Mouse (Mus musculus): Measurements from ENCODE around the gene Gm10577. TPM values are rescaled to one million over a fixed set of nuclear protein-coding genes. Genes with fewer than 3 reads are reported as not detected.

The Gm10577 gene
- total RNA-seq (2021): not detected
- long read RNA-seq: 0 reads

DNA sequence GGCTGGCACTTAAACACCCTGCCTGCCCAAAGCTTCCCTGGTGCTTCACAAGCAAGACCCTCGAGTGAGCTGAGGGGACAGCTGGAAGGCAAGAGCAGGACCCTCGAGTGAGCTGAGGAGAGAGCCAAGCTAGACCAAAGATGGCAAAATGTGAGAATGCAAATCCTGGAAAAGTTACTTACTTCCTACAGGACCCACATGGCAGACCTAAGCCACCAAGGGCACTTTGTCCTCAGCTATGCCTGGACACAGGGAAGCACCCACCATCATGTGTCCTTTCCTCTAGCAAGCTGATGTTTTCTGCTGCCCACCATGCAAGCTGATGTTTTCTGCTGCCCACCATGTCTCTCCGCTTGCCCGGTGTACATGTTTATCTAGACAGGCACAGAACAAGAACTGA, at the start of gene Gm10577:
Gene Gm10577, minus strand, starts transcription at position 101 of the 400 bp plus-strand sequence.
- no peak for DNase-seq (ENCODE audit: low spot score in 2 of 2)

DNA sequence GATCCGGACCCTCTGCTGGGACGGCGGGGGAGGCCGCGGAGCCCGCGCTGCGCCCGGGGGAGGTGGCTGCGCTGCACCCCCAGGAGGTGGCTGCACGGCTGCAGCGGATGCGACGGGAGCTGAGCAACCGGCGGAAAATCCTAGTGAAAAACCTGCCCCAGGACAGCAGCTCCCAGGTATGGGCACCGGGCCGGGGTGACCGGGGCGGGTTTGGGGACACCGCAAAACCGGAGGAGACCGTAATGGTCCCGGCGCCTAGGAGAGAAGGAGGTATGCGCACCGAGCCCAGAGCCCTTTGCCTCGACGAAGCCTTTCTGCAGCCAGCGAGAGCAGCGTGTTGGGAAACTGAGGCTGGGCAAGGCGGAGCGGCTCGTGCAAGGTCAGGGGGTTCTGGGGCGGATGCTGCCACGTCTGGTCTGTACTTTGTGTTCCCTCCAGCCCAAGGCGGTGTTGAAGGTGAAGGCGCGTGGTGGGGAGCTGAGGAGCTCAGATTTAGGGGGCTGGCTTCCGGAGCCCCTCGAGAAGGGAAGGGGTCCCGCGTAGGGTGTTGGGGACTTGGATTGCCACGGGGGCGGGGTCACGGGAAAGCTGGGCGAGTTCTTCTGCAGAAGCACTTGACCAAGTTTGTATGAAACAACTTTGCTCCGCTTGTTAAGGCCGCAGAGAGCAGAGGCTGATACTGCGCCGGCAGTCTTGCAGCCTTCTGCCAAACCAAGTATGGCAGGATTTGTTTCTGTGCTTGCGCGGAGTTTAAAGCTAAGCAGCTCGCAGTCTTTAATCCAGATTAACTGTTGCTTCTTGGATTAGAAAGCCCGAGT, 48.9 kb upstream of the Gm10577 start:
- peak; percentile 21 to 44 for DNase-seq (ENCODE audit: low spot score in 2 of 2)

DNA sequence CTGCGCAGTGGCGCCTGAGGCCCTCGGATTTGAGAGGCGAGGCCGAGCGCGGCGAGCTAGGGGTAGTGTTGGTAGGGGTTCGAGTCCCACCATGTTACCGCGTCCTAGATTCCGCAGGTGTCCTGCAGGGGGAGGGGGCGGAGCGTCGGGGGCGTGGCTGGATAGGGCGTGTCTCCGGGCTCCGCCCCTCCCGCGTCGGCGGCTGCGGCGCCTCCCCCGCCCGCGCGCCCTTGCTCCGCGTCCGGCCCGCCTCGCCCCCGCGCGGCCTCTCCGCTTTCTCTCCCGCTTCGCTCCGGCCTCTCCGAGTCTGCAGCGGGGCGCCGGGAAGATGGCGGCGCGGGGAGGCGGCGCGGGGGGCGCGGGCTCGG, 48.3 kb upstream of the Gm10577 start, which contains the start of gene Raver2:
Gene Raver2, plus strand, starts transcription at position 198 of the 368 bp plus-strand sequence.
- DNase-seq (ENCODE audit: low spot score in 2 of 2): peak; percentile 44 to 63

DNA sequence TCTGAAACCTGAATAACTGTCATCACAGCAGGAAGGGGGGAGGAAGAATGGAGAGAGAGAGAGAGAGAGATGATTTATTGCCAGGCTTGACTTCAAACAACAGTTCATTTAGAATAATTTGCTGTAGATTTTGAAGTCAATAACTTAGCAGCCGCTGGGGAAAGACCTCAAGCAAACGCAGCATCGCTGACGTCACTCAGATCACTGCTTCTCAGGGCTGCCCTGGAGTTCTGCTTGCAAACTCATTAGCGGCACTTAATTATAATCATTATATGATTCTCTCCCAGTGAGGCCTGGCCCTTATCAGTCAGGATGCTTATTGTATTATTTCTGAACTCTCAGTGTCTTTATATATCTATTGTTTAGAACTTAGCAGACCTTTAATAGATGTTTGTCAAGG, 45.9 kb upstream of the Gm10577 start:
- no peak for DNase-seq (ENCODE audit: low spot score in 2 of 2)

DNA sequence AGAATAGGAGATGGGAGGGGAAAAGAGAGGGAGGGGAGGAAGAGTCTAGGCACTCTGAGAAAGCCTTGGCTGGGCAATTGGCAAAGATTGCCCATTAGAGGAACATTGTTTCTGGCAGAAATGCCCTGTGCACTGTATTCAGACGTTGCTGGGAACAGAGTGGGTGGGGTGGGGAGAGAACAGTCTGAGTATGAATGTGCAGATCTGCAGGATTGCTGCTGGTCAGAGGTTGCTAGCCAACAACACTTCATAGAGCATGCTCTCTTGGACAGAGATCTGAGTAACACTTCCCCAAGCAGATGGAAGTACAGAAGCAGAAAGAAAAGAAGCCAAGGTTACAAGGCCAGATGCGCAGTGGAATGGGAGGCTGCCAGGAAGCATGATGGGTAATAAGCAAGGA, 41.6 kb upstream of the Gm10577 start:
- no peak for DNase-seq (ENCODE audit: low spot score in 2 of 2)

DNA sequence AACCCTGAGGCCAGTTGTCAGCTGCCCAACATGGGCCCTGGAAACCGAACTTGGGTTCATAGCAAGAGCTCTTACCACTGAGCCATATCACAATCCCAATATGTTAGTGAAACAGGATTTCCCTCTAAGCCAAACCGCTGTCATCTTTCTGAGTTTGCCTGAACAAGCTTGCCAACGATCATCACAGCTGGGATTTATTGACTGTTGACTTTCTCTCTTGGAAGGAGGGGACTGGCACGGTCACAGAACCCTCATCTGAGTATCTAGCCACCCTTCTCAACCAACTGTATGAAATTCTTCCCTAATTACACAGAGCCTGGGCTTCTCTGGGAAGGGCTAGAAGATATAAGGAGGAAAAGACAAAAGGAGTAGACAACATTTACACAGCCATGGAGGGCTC, 26.1 kb upstream of the Gm10577 start:
- DNase-seq (ENCODE audit: low spot score in 2 of 2): no peak

DNA sequence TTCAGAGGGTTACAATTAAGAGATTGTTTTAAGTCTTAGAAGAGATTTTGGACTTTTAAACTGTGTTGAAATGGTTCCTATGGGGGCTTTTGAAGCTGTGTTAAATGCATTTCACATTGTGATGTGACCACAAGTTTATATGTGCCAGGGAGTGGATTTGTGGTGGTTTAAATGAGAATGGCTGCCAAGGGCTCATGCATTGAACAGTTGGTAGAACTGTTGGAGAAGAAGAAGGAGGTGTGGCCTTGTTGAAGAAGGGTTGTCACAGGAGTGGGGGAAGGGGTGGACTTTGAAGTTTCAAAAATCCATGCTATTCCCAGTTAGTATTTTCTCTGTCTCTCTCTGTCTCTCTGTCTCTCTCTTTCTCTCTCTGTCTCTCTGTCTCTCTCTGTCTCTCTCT, 23.7 kb upstream of the Gm10577 start:
- no peak for DNase-seq (ENCODE audit: low spot score in 2 of 2)

DNA sequence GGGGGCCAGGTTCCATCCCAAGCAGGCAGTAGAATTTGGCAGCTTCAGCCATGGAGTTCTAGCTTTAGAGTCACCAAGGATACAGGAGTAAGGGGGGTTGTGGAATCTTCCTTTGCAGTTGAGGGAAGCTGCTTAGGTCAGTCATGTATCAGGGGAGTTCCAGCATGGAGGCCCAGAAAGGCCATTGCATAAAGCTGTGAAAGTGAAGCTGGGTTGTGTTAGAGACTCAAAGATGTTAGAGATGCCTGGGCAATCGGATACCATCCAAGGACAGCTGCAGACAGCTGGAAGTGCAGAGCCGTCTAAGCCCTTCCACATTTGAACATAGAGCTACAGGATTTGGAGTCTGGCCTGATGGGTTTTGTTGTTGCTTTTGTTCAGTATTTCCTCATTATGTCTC, 23.2 kb upstream of the Gm10577 start:
- no peak for DNase-seq (ENCODE audit: low spot score in 2 of 2)

DNA sequence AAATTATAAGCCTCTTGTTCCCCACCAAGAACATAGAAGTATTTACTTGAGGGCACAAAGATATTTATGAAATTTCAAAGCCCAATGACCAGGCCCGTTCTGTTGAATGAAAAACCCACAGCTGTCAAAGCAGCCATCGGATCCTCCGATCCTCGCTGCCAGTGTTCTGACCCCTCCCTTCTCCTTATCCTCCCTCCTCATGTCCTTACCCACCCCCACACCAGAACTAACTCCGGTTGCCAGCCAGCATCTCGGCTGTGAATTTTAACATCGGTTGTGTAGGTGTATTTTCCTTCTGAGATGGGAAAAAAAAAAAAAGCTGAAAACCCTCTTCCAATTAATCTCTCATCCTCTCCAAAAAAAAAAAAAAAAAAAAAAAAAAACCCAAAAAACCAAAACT, 16.7 kb upstream of the Gm10577 start:
- DNase-seq (ENCODE audit: low spot score in 2 of 2): peak; percentile 55 to 64

DNA sequence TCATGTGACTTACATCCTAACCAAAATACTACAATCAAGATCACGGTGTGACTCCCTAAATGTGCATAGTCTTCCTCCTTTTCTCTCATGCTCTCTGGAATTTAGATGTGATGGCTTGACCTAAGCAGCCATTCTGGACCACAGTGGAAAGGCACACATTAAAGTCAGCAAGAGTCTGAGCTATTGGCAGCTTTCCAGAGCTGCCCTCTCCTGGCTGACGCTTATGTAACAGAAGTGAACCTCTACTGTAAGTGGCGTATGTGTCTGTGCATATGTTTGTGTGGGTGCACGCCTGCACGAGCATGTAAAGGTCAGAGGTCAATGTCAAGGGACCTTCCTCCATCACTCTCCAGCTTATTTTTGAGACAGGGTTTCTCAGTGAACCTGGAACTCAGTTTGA, 14.6 kb upstream of the Gm10577 start:
- DNase-seq (ENCODE audit: low spot score in 2 of 2): no peak

DNA sequence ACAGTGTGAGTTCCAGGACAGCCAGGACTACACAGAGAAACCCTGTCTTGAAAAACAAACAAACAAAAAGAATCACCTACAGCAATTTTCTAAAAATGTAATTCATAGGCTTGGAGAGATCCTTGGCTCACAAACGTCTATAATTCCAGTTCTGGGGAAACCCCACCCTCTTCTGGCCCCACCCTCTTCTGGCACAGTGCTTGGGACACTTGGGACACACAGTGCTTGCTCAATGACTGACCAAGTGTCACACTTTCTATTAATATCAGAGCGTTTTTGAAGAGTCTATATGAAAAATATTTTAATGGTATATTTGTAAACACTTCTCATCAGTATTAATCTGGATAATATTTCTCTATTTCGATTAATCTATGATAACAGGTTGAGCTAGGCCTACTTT, 12.6 kb upstream of the Gm10577 start:
- no peak for DNase-seq (ENCODE audit: low spot score in 2 of 2)

DNA sequence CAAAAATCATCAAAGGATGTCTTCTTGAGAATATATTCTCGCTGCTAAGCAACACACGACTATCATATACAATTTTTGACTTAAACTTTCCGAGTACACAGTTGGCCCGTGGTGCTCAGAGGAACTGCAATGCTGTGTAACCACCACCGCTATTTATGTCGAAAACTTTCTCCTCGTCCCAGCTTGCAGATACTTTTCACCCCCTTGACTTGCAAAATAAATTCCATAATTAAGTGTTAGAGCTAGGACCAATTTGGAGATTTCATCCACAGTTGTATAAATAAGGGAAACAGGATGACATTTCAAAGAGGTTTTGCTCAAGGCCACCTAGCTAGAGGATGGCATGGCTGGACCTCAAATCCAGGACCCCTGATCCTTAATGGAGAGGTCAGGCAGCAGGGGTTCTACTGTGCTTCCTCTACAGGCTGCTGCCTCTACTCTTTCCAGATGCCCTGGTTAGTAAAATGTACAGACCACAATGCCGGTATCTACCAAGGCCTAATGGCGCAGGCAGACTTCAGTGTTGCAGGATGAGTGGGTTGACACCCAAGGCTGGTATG, 7.4 kb upstream of the Gm10577 start:
- no peak for DNase-seq (ENCODE audit: low spot score in 2 of 2)

DNA sequence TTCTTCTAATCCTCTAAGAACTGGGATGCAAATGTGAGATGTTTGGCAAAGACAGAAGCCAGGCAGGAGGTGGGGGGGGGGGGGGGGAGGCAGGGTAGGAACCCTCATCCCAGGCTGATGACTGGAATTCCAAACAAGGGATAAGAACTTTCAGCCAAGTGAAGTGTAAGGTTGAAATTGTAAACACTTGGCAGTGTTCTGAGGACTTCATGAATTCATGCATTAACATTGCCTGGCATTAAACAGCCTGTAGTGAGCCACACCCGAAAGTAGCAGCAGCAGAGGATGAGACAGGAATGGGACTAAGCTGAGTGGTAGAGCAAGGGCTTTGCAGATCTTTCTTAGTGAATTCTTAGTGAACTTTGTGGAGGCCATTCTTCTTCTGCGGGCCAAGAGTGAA, 6.5 kb upstream of the Gm10577 start:
- peak in 1 of 2 experiments; percentile 41 for DNase-seq (ENCODE audit: low spot score in 2 of 2)

DNA sequence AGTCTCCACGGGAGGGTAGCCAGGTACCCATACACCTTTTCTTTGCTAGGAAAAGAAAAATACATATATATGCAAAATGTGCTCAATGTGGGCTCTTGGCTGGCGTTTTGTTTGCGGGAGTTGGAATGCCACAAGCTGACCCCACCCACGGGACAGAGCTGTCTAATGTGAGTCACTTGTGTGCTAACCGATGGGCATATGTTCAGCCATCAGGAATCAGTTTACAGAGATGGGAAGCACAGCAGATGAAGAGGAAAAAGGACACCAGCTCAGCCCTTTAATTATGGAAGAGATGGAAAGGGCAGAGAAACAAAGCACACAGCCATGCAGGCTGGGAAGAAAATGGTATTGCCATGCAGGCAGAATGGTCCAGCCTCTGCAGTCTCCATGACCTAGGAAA, 6.1 kb upstream of the Gm10577 start:
- peak; percentile 75 to 81 for DNase-seq (ENCODE audit: low spot score in 2 of 2)

DNA sequence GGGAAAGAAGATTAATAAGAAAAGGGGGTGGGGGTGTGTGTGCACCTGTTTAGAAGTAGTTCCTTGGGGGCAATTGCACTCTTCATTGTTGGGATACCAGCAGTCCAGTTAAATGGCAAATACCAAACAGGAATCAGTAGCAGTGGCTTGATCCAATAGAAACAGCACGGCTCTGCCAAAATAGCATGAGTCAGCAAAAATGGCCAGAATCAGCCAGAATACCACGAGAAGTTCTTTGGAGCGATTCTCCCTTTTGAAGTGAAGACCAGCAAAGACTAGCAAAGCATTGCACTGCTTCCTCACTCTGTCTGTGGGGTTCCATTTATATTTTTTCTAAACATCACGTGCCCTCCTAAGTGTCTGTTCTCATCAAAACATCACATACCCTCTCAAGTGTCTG, 2.7 kb downstream of the Gm10577 start:
- DNase-seq (ENCODE audit: low spot score in 2 of 2): no peak

DNA sequence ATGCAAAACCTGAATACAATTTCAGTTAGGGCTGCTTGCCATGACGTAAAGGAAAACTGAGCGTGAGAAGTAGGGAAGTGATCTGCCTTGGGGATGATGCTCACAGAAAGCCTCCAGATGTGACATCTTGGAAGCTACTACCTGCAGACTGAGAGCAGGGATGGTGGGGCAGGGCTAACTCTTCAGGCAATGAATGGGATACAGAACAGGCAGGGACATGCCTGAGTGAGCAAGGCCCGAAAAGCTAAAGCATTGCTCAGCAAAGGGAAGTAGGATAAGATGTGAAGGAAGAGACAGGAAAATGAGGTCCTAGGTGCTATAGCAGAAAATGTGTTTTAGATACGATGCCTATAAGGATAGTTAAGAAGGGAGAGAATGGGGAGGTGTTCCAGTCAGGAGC, 11.4 kb downstream of the Gm10577 start:
- no peak for DNase-seq (ENCODE audit: low spot score in 2 of 2)

DNA sequence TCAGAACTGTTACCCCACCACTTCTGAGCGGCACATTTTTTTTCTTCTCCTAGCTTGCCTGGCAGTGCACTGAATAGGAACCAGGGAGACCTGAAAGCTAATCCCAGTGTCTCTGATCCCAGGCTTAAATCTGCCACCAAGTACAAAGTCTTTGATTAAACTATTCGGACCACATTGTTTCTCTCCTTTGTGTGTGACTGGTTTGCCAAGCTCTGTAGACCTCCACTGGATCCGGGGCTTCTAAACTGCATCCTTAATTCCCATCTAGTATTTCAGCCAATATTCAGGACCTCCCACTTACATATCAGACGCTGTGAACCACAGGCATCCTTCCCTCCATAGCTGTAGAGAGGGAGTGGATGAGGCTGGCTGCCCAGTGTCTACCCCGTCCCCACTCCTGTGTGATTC, 12.1 kb downstream of the Gm10577 start:
- no peak for DNase-seq (ENCODE audit: low spot score in 2 of 2)

DNA sequence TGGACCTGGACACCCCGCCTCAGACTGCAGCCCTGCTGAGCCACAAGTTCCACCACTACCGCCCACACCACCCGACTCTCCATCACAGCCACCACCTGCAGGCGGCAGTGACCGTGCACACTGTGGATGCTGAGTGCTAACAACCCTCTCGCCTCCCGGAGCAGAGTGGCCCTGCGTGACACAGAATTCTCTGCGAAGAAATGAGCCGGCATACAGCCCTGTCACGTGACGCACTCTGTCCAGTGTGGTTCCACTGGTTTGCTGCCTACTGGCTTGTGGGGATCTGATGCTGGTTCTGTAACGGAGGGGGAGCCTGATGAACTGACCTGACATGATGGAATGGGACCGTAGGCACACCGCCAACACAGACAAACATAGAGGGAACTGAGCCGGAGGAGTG, 17.5 kb downstream of the Gm10577 start:
- DNase-seq (ENCODE audit: low spot score in 2 of 2): no peak

DNA sequence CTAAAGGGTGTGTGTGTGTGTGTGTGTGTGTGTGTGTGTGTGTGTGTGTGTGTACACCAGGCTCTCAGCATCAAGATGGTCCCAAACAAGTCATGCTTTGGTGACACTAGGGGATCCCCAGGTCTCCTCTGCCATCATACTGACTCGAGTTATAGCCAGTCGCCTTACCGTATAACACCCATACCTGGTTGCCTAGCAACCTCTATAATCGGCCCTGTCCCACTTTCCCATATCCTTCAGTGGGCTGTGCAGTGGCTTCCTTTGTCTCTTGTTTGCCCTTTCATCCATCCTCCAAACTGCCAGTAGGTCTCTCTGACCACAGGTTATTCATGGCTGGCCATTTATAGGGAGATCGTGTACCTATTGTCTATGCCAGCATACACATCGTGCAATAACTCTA, 19.4 kb downstream of the Gm10577 start:
- no peak for DNase-seq (ENCODE audit: low spot score in 2 of 2)

DNA sequence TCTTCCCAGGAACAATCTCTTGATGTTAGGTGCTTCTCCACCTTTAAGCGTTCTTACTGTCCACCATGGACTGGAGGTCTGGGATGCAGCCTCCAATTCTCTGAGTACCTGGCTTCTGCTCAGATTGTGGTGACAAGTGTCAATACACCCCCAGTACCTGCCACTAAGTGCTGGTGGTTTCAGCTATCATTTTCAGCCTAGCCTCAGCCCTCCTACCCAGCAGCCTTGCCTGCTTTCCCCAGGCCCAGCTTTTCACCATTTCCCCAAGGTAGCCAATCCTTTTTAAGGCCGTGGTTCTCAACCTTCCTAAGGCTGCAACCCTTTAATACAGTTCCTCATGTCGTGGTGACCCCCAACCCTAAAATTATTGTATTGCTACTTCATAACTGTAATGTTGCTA, 19.9 kb downstream of the Gm10577 start:
- DNase-seq (ENCODE audit: low spot score in 2 of 2): no peak

DNA sequence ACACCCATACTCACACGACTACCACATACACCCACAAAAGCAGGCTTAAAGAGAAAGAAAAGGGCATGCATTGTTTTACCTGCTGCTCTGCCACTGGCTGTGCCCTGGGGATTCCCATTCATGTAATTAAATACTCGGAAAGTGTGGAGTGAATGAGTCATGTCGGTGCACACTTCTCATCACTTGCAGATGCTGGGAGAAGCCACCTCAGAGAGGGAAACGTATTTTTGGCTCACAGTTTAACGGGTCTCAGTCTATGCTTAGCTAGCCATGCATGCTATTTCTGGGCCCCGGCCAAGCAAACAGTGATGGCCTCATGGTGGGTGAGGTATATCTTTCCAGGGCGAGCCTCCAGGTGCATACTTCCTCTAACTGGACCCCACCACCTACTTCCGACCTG, 21.6 kb downstream of the Gm10577 start:
- DNase-seq (ENCODE audit: low spot score in 2 of 2): no peak

DNA sequence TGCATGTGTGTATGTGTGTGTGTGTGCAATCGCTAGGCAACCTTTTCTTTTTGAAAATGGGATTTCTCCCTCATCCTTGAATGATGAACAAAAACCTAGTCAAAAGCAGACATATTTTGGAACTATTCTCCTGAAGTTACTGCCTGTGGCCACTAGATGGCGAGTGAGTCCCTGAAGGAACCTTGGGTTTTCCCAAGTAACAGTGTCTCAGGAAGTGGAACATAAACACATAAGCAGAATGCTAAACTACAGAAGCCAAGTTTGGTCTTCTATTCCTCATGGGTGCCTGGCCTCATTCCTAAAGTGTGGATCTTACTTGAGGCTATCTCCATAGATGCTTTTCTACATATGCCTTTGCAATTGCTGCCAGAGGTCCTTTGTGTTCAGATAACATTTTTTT, 22.4 kb downstream of the Gm10577 start:
- peak; percentile 42 to 83 for DNase-seq (ENCODE audit: low spot score in 2 of 2)

DNA sequence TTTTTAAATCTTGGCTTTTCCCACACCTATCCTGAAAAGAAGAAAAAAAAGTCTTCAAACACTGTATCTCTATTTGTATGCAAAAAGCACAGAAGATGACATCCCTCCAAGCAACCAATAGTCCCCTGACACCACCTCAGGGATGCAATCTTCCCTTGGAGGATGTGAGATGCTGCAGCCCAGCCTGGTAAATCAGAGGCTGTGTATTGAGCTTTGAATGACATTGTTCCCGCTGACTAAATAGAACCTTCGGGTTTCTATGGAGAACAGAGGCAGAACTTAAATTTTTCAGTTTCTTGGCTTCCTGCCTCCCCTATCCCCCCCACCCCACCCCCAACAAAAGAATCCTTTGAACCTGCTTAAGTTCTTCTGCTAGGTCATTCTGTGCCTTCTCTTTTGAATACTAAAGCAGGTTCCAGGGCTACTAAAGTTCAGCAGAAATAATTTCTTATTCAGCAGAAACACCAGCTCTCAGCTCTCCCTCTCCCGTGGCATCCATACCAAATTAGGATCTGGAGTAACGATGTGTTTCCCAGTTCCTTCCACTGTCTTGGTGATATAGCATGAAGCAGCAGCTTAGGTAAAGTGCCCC, 24.3 kb downstream of the Gm10577 start:
- no peak for DNase-seq (ENCODE audit: low spot score in 2 of 2)

All from layer of hippocampus, adult 18-20 months (tissue).